Mouse (Mus musculus) midbrain, postnatal 0 days (tissue): ENCODE measurements at regions not wholly inside any gene's neighbourhood (a gene's known extent, or its start where the extent isn't known, plus 50 kb on each side); places are given as distances from the start of the nearest gene placed in this dataset.
A peak's percentile ranks its signal among the peaks of the same experiment; 100 is the strongest.

Experiments
- ATAC-seq: fragments of 200-750 bp; cut with Nextera tagmentation; 2 replicates; pipeline ENCODE4 v1.8.0; 2017; ENCODE audit warnings: moderate number of reproducible peaks, mild to moderate bottlenecking, moderate TSS enrichment, moderate library complexity; ENCODE audit not compliant: low FRiP score
- DNase-seq: peaks from one replicate; pipeline ENCODE4 v3.0.0-alpha.2; 2015; ENCODE audit warnings: low spot score
- H3K27ac ChIP-seq: fragments of 300-500 bp; sonication (generic); 2 replicates; pipeline ENCODE4 v1.5.1; 2014; ENCODE audit warnings: low read depth, mild to moderate bottlenecking, low read length, mixed read lengths
- H3K27me3 ChIP-seq: fragments of 300-500 bp; sonication (generic); 2 replicates; pipeline ENCODE4 v1.6.1; 2014; ENCODE audit warnings: low read length, control low read depth, mixed read lengths; ENCODE audit not compliant: insufficient read depth
- H3K36me3 ChIP-seq: fragments of 300-500 bp; sonication (generic); 2 replicates; pipeline ENCODE4 v1.6.1; 2014; ENCODE audit warnings: low read length, control low read depth, mixed read lengths; ENCODE audit not compliant: insufficient read depth
- H3K4me1 ChIP-seq: fragments of 300-500 bp; sonication (generic); 2 replicates; pipeline ENCODE4 v1.6.1; 2014; ENCODE audit warnings: mild to moderate bottlenecking, control low read depth, antibody characterized with exemption, low read length, mixed read lengths; ENCODE audit not compliant: insufficient read depth
- H3K4me2 ChIP-seq: fragments of 300-500 bp; sonication (generic); 2 replicates; pipeline ENCODE4 v1.6.1; 2014; ENCODE audit warnings: low read depth, mild to moderate bottlenecking, low read length, mixed read lengths; ENCODE audit not compliant: poor library complexity, severe bottlenecking
- H3K4me3 ChIP-seq: fragments of 300-500 bp; sonication (generic); 2 replicates; pipeline ENCODE4 v1.5.1; 2014; ENCODE audit warnings: low read depth, mild to moderate bottlenecking, low read length, moderate library complexity
- H3K9ac ChIP-seq: fragments of 300-500 bp; sonication (generic); replicated peaks from 2 replicates; pipeline ENCODE4 v1.6.1; 2014; ENCODE audit warnings: mild to moderate bottlenecking, low read length, moderate library complexity, mixed read lengths; ENCODE audit not compliant: poor library complexity, severe bottlenecking
- H3K9me3 ChIP-seq: fragments of 300-500 bp; sonication (generic); 2 replicates; pipeline ENCODE4 v1.6.1; 2016; ENCODE audit warnings: low read length, control low read depth
- CTCF ChIP-seq: IDR thresholded peaks from 2 replicates; pipeline ENCODE4 v1.5.1; 2016; ENCODE audit warnings: antibody characterized with exemption, mild to moderate bottlenecking
- WGBS: fragments of 180-500 bp; shearing (Covaris S2); extraction: QIAGEN DNeasy Blood & Tissue Kit; methylation state at CpG from one replicate; pipeline ENCODE4 v1.1.7; 2014; 5-methylcytosine and 5-hydroxymethylcytosine counted together

- 0 out of 2 replicates have a peak, but pooled peaks have one; percentile 34 for ATAC-seq
- no peak for TF ChIP-seq CTCF
- no peak overlapping the region for H3K9ac ChIP-seq
Measured at GRCm38 (mm10) chr3:151891760-151892253, 54.4 kb upstream of the Ptgfr start.

GRCm38 (mm10) chr3:151891336-151891735 is 53.9 kb upstream of the Ptgfr start:
- Histone ChIP-seq H3K4me3 (no peak overlapping the region), H3K9ac (no peak overlapping the region), H3K4me1 (no peaks in the 10 kb centered on the region), H3K27me3 (no peaks in the 10 kb centered on the region), H3K4me2 (no peak overlapping the region), H3K9me3 (no peaks in the 10 kb centered on the region), H3K27ac (no peak overlapping the region), H3K36me3 (no peaks in the 10 kb centered on the region)
- ATAC-seq (no peak), DNase-seq (peak; percentile 9)
- 44% methylated on average over 3 of the region's 3 CpGs for WGBS
- TF ChIP-seq CTCF, result no peak

More at GRCm38 (mm10) chr3:151891760-151892253, 54.4 kb upstream of the Ptgfr start:
- Histone ChIP-seq H3K27ac (no peak overlapping the region), H3K27me3 (no peaks in the 10 kb centered on the region), H3K4me1 (no peaks in the 10 kb centered on the region), H3K4me3 (no peak overlapping the region), H3K4me2 (no peak overlapping the region), H3K9me3 (no peaks in the 10 kb centered on the region), H3K36me3 (no peaks in the 10 kb centered on the region)
- peak; percentile 62 for DNase-seq
- WGBS, result 18% methylated on average over 6 of the region's 6 CpGs

GRCm38 (mm10) chr3:151889738-151890137 is 52.3 kb upstream of the Ptgfr start:
- Histone ChIP-seq H3K9ac (no peak overlapping the region), H3K27me3 (no peaks in the 10 kb centered on the region), H3K4me2 (no peak overlapping the region), H3K4me3 (no peak overlapping the region), H3K4me1 (no peaks in the 10 kb centered on the region), H3K9me3 (no peaks in the 10 kb centered on the region), H3K27ac (no peak overlapping the region), H3K36me3 (no peaks in the 10 kb centered on the region)
- no peak for TF ChIP-seq CTCF
- no peak for DNase-seq
- WGBS, result 76% methylated on average over 8 of the region's 8 CpGs
- ATAC-seq, result no peak
